Mouse (Mus musculus): ENCODE measurements around the gene Rps6ka4. TPM values are rescaled to one million over a fixed set of nuclear protein-coding genes. Genes with fewer than 3 reads are reported as not detected.

Rps6ka4 gene
- polyA plus RNA-seq (2014; fragmentation: Nextera tagmentation; extraction: Ambion mirVana), result 11.1 and 13.9 TPM in 2 replicates

- peaks cover 6% of the 10 kb centered on the region in 2 experiments; a peak in 2 of 4 replicates for H3K4me1 ChIP-seq (ENCODE audit: control insufficient read depth in 2 of 2, insufficient read depth in 2 of 2, low read length in 2 of 2)
- H3K9ac ChIP-seq (ENCODE audit: low read length), result peak within 1 kb of the TSS; percentile 83
- peak within 1 kb of the TSS; percentile 99 for H3K4me2 ChIP-seq (ENCODE audit: low read length)
- peaks cover 29% of the 10 kb centered on the region for H3K36me3 ChIP-seq (ENCODE audit: control insufficient read depth, insufficient read depth, low read length)
- no peaks in the 10 kb centered on the region for H3K9me3 ChIP-seq (ENCODE audit: control insufficient read depth, low read length)
- peak within 1 kb of the TSS; percentile 68 to 79 for H3K4me3 ChIP-seq (ENCODE audit: control insufficient read depth in 1 of 2, insufficient read depth in 1 of 2, low read depth in 1 of 2, low read length in 2 of 2)
- 2% methylated on average over 36 of the region's 44 CpGs for WGBS
- H3K27ac ChIP-seq (replicated peaks in 1 of 2; ENCODE audit: control insufficient read depth in 1 of 2, insufficient read depth in 1 of 2, low read depth in 2 of 2, low read length in 2 of 2), result 0 out of 4 replicates have a peak within 1 kb of the TSS, but pooled peaks of 1 of the 2 experiments have one; percentile 48
- H3K27me3 ChIP-seq (ENCODE audit: control insufficient read depth, insufficient read depth, low read length), result peaks cover 23% of the 10 kb centered on the region
- peak; percentile 86 for ATAC-seq (ENCODE audit: insufficient number of reproducible peaks, insufficient read depth, low FRiP score, low read depth)
These were observed at the start of gene Rps6ka4 for GRCm38 (mm10) chr19:6840475-6841291. TSS of gene Rps6ka4 (minus strand) at chr19:6840636.

GRCm38 (mm10) chr19:6877965-6878364 lies 37.5 kb upstream of the Rps6ka4 start:
- Histone ChIP-seq H3K4me2 (ENCODE audit: low read length) (no peak overlapping the region), H3K4me1 (ENCODE audit: control insufficient read depth in 2 of 2, insufficient read depth in 2 of 2, low read length in 2 of 2) (no peaks in the 10 kb centered on the region), H3K36me3 (ENCODE audit: control insufficient read depth, insufficient read depth, low read length) (no peaks in the 10 kb centered on the region), H3K27me3 (ENCODE audit: control insufficient read depth, insufficient read depth, low read length) (no peaks in the 10 kb centered on the region), H3K4me3 (ENCODE audit: control insufficient read depth in 1 of 2, insufficient read depth in 1 of 2, low read depth in 1 of 2, low read length in 2 of 2) (no peak overlapping the region), H3K27ac (replicated peaks in 1 of 2; ENCODE audit: control insufficient read depth in 1 of 2, insufficient read depth in 1 of 2, low read depth in 2 of 2, low read length in 2 of 2) (no peak overlapping the region), H3K9me3 (ENCODE audit: control insufficient read depth, low read length) (no peaks in the 10 kb centered on the region), H3K9ac (ENCODE audit: low read length) (no peak overlapping the region)
- no peak for ATAC-seq (ENCODE audit: insufficient number of reproducible peaks, insufficient read depth, low FRiP score, low read depth)
- WGBS, result 81% methylated on average over 4 of the region's 4 CpGs

DNA sequence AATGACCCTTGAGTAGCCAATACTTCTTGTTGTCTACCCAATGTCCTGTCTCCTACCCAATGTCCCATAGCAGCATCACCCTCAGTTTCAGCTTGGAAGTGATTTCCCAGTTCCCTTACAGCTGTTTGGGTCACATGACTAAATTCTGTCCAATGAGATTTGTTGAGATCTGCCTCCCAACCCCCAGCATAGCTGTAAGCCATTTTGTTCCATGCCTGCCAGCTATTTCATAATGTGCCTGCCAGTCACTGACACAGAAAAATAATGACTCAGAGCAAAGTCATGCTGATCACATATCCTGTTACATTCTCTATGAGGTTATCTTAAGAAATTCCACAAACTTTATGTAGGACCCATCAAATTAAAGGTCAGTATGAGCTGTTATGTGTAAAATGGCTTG lies 36.4 kb upstream of the Rps6ka4 start:
- Histone ChIP-seq H3K4me1 (ENCODE audit: control insufficient read depth in 2 of 2, insufficient read depth in 2 of 2, low read length in 2 of 2) (no peaks in the 10 kb centered on the region), H3K9me3 (ENCODE audit: control insufficient read depth, low read length) (no peaks in the 10 kb centered on the region), H3K4me3 (ENCODE audit: control insufficient read depth in 1 of 2, insufficient read depth in 1 of 2, low read depth in 1 of 2, low read length in 2 of 2) (no peak overlapping the region), H3K27me3 (ENCODE audit: control insufficient read depth, insufficient read depth, low read length) (no peaks in the 10 kb centered on the region), H3K9ac (ENCODE audit: low read length) (no peak overlapping the region), H3K27ac (replicated peaks in 1 of 2; ENCODE audit: control insufficient read depth in 1 of 2, insufficient read depth in 1 of 2, low read depth in 2 of 2, low read length in 2 of 2) (no peak overlapping the region), H3K4me2 (ENCODE audit: low read length) (no peak overlapping the region), H3K36me3 (ENCODE audit: control insufficient read depth, insufficient read depth, low read length) (no peaks in the 10 kb centered on the region)
- ATAC-seq (ENCODE audit: insufficient number of reproducible peaks, insufficient read depth, low FRiP score, low read depth), result no peak

- no peak for ATAC-seq (ENCODE audit: insufficient number of reproducible peaks, insufficient read depth, low FRiP score, low read depth)
These were observed 35.4 kb upstream of the Rps6ka4 start for GRCm38 (mm10) chr19:6875834-6876233.

GRCm38 (mm10) chr19:6874257-6874656 lies 33.8 kb upstream of the Rps6ka4 start:
- Histone ChIP-seq H3K27me3 (ENCODE audit: control insufficient read depth, insufficient read depth, low read length) (no peaks in the 10 kb centered on the region), H3K4me1 (ENCODE audit: control insufficient read depth in 2 of 2, insufficient read depth in 2 of 2, low read length in 2 of 2) (no peaks in the 10 kb centered on the region), H3K4me3 (ENCODE audit: control insufficient read depth in 1 of 2, insufficient read depth in 1 of 2, low read depth in 1 of 2, low read length in 2 of 2) (no peak overlapping the region), H3K9me3 (ENCODE audit: control insufficient read depth, low read length) (no peaks in the 10 kb centered on the region), H3K4me2 (ENCODE audit: low read length) (no peak overlapping the region), H3K27ac (replicated peaks in 1 of 2; ENCODE audit: control insufficient read depth in 1 of 2, insufficient read depth in 1 of 2, low read depth in 2 of 2, low read length in 2 of 2) (no peak overlapping the region), H3K9ac (ENCODE audit: low read length) (no peak overlapping the region), H3K36me3 (ENCODE audit: control insufficient read depth, insufficient read depth, low read length) (no peaks in the 10 kb centered on the region)
- 80% methylated on average over 1 of the region's 1 CpGs for WGBS
- no peak for ATAC-seq (ENCODE audit: insufficient number of reproducible peaks, insufficient read depth, low FRiP score, low read depth)

More at GRCm38 (mm10) chr19:6875834-6876233, 35.4 kb upstream of the Rps6ka4 start:
- WGBS, result 75% methylated on average over 6 of the region's 6 CpGs
- Histone ChIP-seq H3K9me3 (ENCODE audit: control insufficient read depth, low read length) (no peaks in the 10 kb centered on the region), H3K27ac (replicated peaks in 1 of 2; ENCODE audit: control insufficient read depth in 1 of 2, insufficient read depth in 1 of 2, low read depth in 2 of 2, low read length in 2 of 2) (no peak overlapping the region), H3K27me3 (ENCODE audit: control insufficient read depth, insufficient read depth, low read length) (no peaks in the 10 kb centered on the region), H3K4me2 (ENCODE audit: low read length) (no peak overlapping the region), H3K4me1 (ENCODE audit: control insufficient read depth in 2 of 2, insufficient read depth in 2 of 2, low read length in 2 of 2) (no peaks in the 10 kb centered on the region), H3K4me3 (ENCODE audit: control insufficient read depth in 1 of 2, insufficient read depth in 1 of 2, low read depth in 1 of 2, low read length in 2 of 2) (no peak overlapping the region), H3K36me3 (ENCODE audit: control insufficient read depth, insufficient read depth, low read length) (no peaks in the 10 kb centered on the region), H3K9ac (ENCODE audit: low read length) (no peak overlapping the region)

DNA sequence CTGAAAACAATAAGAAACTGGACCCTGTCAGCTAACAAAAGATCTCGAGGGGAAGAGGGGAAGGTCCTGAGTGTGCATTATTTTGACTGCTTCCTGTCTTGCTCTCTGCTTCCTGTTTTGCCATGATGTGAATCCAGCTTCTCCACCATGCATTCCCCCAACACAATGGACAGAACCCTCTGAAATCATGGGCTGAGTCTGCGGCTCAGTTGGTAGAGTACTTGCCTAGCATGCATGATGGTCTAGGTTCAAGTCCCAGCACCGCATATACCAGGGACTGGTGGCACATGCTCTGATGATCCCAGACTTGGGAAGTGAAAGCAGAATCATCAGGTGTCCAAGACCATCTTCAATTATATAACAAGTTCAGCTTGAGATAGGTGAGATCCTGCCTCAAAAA lies 32.3 kb upstream of the Rps6ka4 start:
- H3K4me2 ChIP-seq (ENCODE audit: low read length), result no peak overlapping the region
- H3K36me3 ChIP-seq (ENCODE audit: control insufficient read depth, insufficient read depth, low read length), result no peaks in the 10 kb centered on the region
- no peaks in the 10 kb centered on the region for H3K4me1 ChIP-seq (ENCODE audit: control insufficient read depth in 2 of 2, insufficient read depth in 2 of 2, low read length in 2 of 2)
- no peaks in the 10 kb centered on the region for H3K9me3 ChIP-seq (ENCODE audit: control insufficient read depth, low read length)
- no peak overlapping the region for H3K4me3 ChIP-seq (ENCODE audit: control insufficient read depth in 1 of 2, insufficient read depth in 1 of 2, low read depth in 1 of 2, low read length in 2 of 2)
- no peaks in the 10 kb centered on the region for H3K27me3 ChIP-seq (ENCODE audit: control insufficient read depth, insufficient read depth, low read length)
- ATAC-seq (ENCODE audit: insufficient number of reproducible peaks, insufficient read depth, low FRiP score, low read depth), result no peak
- 68% methylated on average over 3 of the region's 3 CpGs for WGBS
- no peak overlapping the region for H3K9ac ChIP-seq (ENCODE audit: low read length)
- no peak overlapping the region for H3K27ac ChIP-seq (replicated peaks in 1 of 2; ENCODE audit: control insufficient read depth in 1 of 2, insufficient read depth in 1 of 2, low read depth in 2 of 2, low read length in 2 of 2)

GRCm38 (mm10) chr19:6871574-6872271 lies 31.3 kb upstream of the Rps6ka4 start:
- WGBS, result 70% methylated on average over 5 of the region's 5 CpGs
- H3K4me3 ChIP-seq (ENCODE audit: control insufficient read depth in 1 of 2, insufficient read depth in 1 of 2, low read depth in 1 of 2, low read length in 2 of 2), result no peak overlapping the region
- H3K9me3 ChIP-seq (ENCODE audit: control insufficient read depth, low read length), result no peaks in the 10 kb centered on the region
- H3K4me2 ChIP-seq (ENCODE audit: low read length), result no peak overlapping the region
- no peaks in the 10 kb centered on the region for H3K36me3 ChIP-seq (ENCODE audit: control insufficient read depth, insufficient read depth, low read length)
- H3K27me3 ChIP-seq (ENCODE audit: control insufficient read depth, insufficient read depth, low read length), result no peaks in the 10 kb centered on the region
- no peaks in the 10 kb centered on the region for H3K4me1 ChIP-seq (ENCODE audit: control insufficient read depth in 2 of 2, insufficient read depth in 2 of 2, low read length in 2 of 2)
- no peak overlapping the region for H3K9ac ChIP-seq (ENCODE audit: low read length)
- H3K27ac ChIP-seq (replicated peaks in 1 of 2; ENCODE audit: control insufficient read depth in 1 of 2, insufficient read depth in 1 of 2, low read depth in 2 of 2, low read length in 2 of 2), result no peak overlapping the region
- ATAC-seq (ENCODE audit: insufficient number of reproducible peaks, insufficient read depth, low FRiP score, low read depth), result no peak
